Mouse (Mus musculus): ENCODE measurements around the gene Dgkb.

DNA sequence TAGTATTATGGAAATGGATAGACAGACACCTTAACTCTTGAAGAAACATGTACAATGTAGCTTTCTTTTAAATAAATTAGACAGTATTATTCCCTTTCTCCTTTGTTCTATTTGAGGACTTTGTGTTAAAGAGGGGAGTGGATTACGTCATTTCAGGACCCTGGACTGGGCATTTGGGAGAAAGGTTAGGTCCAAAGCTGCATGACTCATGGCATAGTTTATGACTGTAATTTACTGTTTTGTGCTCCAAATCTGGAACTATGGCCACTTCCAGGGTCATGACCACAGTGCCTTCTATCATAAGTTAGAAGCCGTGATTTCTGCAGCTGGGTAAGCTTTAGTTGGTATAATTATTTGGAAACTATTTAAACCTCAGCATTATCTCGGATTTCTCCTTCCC is 294.4 kb downstream of the Dgkb start:
- TF ChIP-seq CTCF (IDR thresholded peaks at IDR 0.05; ENCODE audit: low read depth) (no peak), EP300 (optimal IDR thresholded peaks at IDR 0.05) (no peak)

Measured in stomach, postnatal 0 days (tissue).